Comparison of ENCODE assay signal across 15 mouse cellular contexts in the genomic region with DNA sequence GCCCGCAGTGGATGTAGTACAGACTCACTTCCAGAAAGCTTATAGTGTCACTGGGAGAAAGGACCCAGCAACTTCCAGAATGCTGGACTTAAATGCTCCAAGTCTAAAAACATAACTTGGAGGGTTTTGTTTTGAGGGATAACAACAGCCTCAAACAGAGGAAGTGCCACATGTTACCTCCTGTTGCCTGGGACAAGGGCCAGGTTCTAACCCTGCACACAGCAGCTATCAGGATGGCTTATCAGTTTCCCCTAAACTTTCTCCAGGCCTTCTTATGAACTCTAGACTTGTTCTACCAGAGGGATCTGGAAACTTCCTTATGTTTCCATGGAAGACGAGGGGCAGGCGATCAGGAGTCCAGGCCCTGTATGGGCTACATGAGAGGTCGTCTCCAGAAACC.
DNase-seq lines count a peak whose midpoint lies in the region; ATAC-seq and TF ChIP-seq lines count a peak whose summit lies in the region.
"Had no signal": no experiment of that assay in that cellular context is flagged by ENCODE, and none has a peak within 500 bp of the region (broad histone marks: within the 10 kb centered on the region; RNA-seq: fewer than 3 reads in every experiment).

No protein-coding gene starts in this region.

- no peaks in the 10 kb centered on the region for H3K27me3 ChIP-seq in heart, embryonic 10.5 days (ENCODE audit: insufficient read depth, poor library complexity, severe bottlenecking)
- H3K27me3 ChIP-seq in kidney, embryonic 15.5 days = no peaks in the 10 kb centered on the region
- no peaks in the 10 kb centered on the region for H3K27me3 ChIP-seq in lung, embryonic 16.5 days (ENCODE audit: control insufficient read depth, insufficient read depth, low read depth, low read length)
- H3K27me3 ChIP-seq in liver, postnatal 0 days (ENCODE audit: insufficient read depth, low read length) = no peaks in the 10 kb centered on the region
- H3K27me3 ChIP-seq in midbrain, embryonic 13.5 days = no peaks in the 10 kb centered on the region
- H3K27me3 ChIP-seq: hindbrain, embryonic 13.5 days; limb, embryonic 13.5 days; midbrain, embryonic 12.5 days had no signal

- peak overlapping the region; percentile 71 for H3K27ac ChIP-seq in heart, embryonic 10.5 days
- H3K27ac ChIP-seq in kidney, embryonic 15.5 days = peak overlapping the region; percentile 48; the same call in 1 of the 2 replicates
- H3K27ac ChIP-seq in lung, embryonic 16.5 days (ENCODE audit: low read length) = peak overlapping the region; percentile 83
- H3K27ac ChIP-seq in liver, postnatal 0 days (ENCODE audit: low read depth) = peak overlapping the region; percentile 69
- no peak overlapping the region for H3K27ac ChIP-seq in midbrain, embryonic 13.5 days
- H3K27ac ChIP-seq: hindbrain, embryonic 13.5 days; limb, embryonic 13.5 days; macrophage; midbrain, embryonic 12.5 days had no signal

- ATAC-seq in kidney, embryonic 15.5 days (replicated peaks; ENCODE audit: low FRiP score) = no peak
- ATAC-seq in lung, embryonic 16.5 days (ENCODE audit: low read depth) = no peak
- no peak for ATAC-seq in liver, postnatal 0 days
- ATAC-seq in midbrain, embryonic 13.5 days = no peak

- no peaks in the 10 kb centered on the region for H3K9me3 ChIP-seq in heart, embryonic 10.5 days
- no peaks in the 10 kb centered on the region for H3K9me3 ChIP-seq in kidney, embryonic 15.5 days (replicated peaks)
- H3K9me3 ChIP-seq in lung, embryonic 16.5 days (ENCODE audit: control insufficient read depth, low read length) = no peaks in the 10 kb centered on the region
- no peaks in the 10 kb centered on the region for H3K9me3 ChIP-seq in liver, postnatal 0 days (ENCODE audit: low read length)
- peaks cover 12% of the 10 kb centered on the region; the same call in 1 of the 2 replicates for H3K9me3 ChIP-seq in midbrain, embryonic 13.5 days
- H3K9me3 ChIP-seq: hindbrain, embryonic 13.5 days had no signal

- no peaks in the 10 kb centered on the region for H3K36me3 ChIP-seq in heart, embryonic 10.5 days
- no peaks in the 10 kb centered on the region; the same call in 1 of the 2 replicates for H3K36me3 ChIP-seq in kidney, embryonic 15.5 days
- 0 out of 2 replicates have a peak, but pooled peaks cover 2% of the 10 kb centered on the region for H3K36me3 ChIP-seq in lung, embryonic 16.5 days (ENCODE audit: control insufficient read depth, insufficient read depth, low read length)
- no peaks in the 10 kb centered on the region for H3K36me3 ChIP-seq in liver, postnatal 0 days (replicated peaks; ENCODE audit: insufficient read depth, low read length)
- peaks cover 16% of the 10 kb centered on the region; the same call in 1 of the 2 replicates for H3K36me3 ChIP-seq in midbrain, embryonic 13.5 days
- H3K36me3 ChIP-seq: midbrain, embryonic 12.5 days had no signal

- H3K4me2 ChIP-seq in kidney, embryonic 15.5 days = no peak overlapping the region
- no peak overlapping the region for H3K4me2 ChIP-seq in lung, embryonic 16.5 days (ENCODE audit: low read depth, low read length)
- peak overlapping the region; percentile 29; the same call in 1 of the 2 replicates for H3K4me2 ChIP-seq in liver, postnatal 0 days (ENCODE audit: low read depth, low read length)
- H3K4me2 ChIP-seq in midbrain, embryonic 13.5 days (replicated peaks) = no peak overlapping the region
- H3K4me2 ChIP-seq: hindbrain, embryonic 13.5 days; limb, embryonic 13.5 days; midbrain, embryonic 12.5 days had no signal

- H3K9ac ChIP-seq in kidney, embryonic 15.5 days = no peak overlapping the region
- H3K9ac ChIP-seq in lung, embryonic 16.5 days (ENCODE audit: low read length) = peak overlapping the region; percentile 34
- H3K9ac ChIP-seq in liver, postnatal 0 days (replicated peaks) = 0 out of 2 replicates have a peak overlapping the region, but pooled peaks have one; percentile 11
- no peak overlapping the region for H3K9ac ChIP-seq in midbrain, embryonic 13.5 days (replicated peaks)
- H3K9ac ChIP-seq: hindbrain, embryonic 13.5 days; limb, embryonic 13.5 days; midbrain, embryonic 12.5 days had no signal

- no peak overlapping the region for H3K4me3 ChIP-seq in heart, embryonic 10.5 days
- no peak overlapping the region for H3K4me3 ChIP-seq in kidney, embryonic 15.5 days (replicated peaks)
- H3K4me3 ChIP-seq in lung, embryonic 16.5 days (ENCODE audit: low read length) = no peak overlapping the region
- H3K4me3 ChIP-seq in liver, postnatal 0 days (ENCODE audit: low read depth, low read length) = no peak overlapping the region
- no peak overlapping the region for H3K4me3 ChIP-seq in midbrain, embryonic 13.5 days (replicated peaks)
- H3K4me3 ChIP-seq: erythroblast, embryonic 14.5 days; hindbrain, embryonic 13.5 days; limb, embryonic 13.5 days; midbrain, embryonic 12.5 days; myocyte had no signal

- no peak for TF ChIP-seq EP300 in liver, postnatal 0 days (IDR thresholded peaks at IDR 0.05; ENCODE audit: low read depth)

- TF ChIP-seq CTCF in liver, postnatal 0 days (IDR thresholded peaks at IDR 0.05; ENCODE audit: low read depth) = no peak

- 72% methylated on average over 4 of the region's 4 CpGs for WGBS in heart, embryonic 10.5 days
- 85% methylated on average over 4 of the region's 4 CpGs for WGBS in kidney, embryonic 15.5 days
- 89% methylated on average over 4 of the region's 4 CpGs for WGBS in lung, embryonic 16.5 days
- WGBS in liver, postnatal 0 days (ENCODE audit: insufficient replicate concordance) = 83% methylated on average over 4 of the region's 4 CpGs
- 91% methylated on average over 4 of the region's 4 CpGs for WGBS in midbrain, embryonic 13.5 days

- H3K4me1 ChIP-seq in heart, embryonic 10.5 days = peaks cover 46% of the 10 kb centered on the region
- H3K4me1 ChIP-seq in kidney, embryonic 15.5 days = peaks cover 51% of the 10 kb centered on the region
- H3K4me1 ChIP-seq in lung, embryonic 16.5 days (replicated peaks; ENCODE audit: control insufficient read depth, insufficient read depth, low read length) = peaks cover 49% of the 10 kb centered on the region
- H3K4me1 ChIP-seq in liver, postnatal 0 days (ENCODE audit: insufficient read depth) = peaks cover 41% of the 10 kb centered on the region
- H3K4me1 ChIP-seq in midbrain, embryonic 13.5 days (replicated peaks) = peaks cover 39% of the 10 kb centered on the region

- DNase-seq in heart, embryonic 10.5 days (ENCODE audit: low spot score) = no peak
- DNase-seq in heart, adult 18-20 months = no peak
- DNase-seq in kidney, adult 9 months = no peak
- no peak for DNase-seq in lung, postnatal 36 days
- no peak for DNase-seq in liver, postnatal 0 days
- DNase-seq: B cell, adult 2 months had no signal

Comparison
In these comparisons a context has a peak if more than half of its experiments do, and no peak if none do; other contexts are left out.
1. H3K9ac ChIP-seq: peak in lung, embryonic 16.5 days (single experiment) and liver, postnatal 0 days (single experiment); none in kidney, embryonic 15.5 days (single experiment) and midbrain, embryonic 13.5 days (single experiment).